Mouse (Mus musculus) CH12.LX (cell line): ENCODE measurements around the gene Mybpc3. TPM values are rescaled to one million over a fixed set of nuclear protein-coding genes. Genes with fewer than 3 reads are reported as not detected.

Experiments
- DNase-seq: peaks from one replicate; pipeline ENCODE4 v3.0.0-alpha.2; 2013; ENCODE audit errors: extremely low read depth
- H3K27ac ChIP-seq: 2 replicates; pipeline ENCODE4 v1.5.1; 2012; ENCODE audit warnings: low read depth, mild to moderate bottlenecking, control low read depth, moderate library complexity; ENCODE audit not compliant: insufficient read depth
- H3K27me3 ChIP-seq: replicated peaks from 2 replicates; pipeline ENCODE3; 2012; ENCODE audit warnings: inconsistent platforms
- H3K36me3 ChIP-seq, 2 experiments: replicated peaks in 1 of 2; 2 replicates each; pipeline versions ENCODE3 to v1.6.1; 2012; ENCODE audit warnings: inconsistent platforms in 1 of 2, low read length in 1 of 2, mild to moderate bottlenecking in 1 of 2, mixed read lengths in 1 of 2, moderate library complexity in 1 of 2; ENCODE audit not compliant: control insufficient read depth in 1 of 2, insufficient read depth in 1 of 2
- H3K4me1 ChIP-seq, 2 experiments: 2 replicates each; pipeline ENCODE4 v1.6.1; 2012; ENCODE audit warnings: inconsistent platforms in 1 of 2, moderate library complexity in 1 of 2; ENCODE audit not compliant: insufficient read depth in 2 of 2, control insufficient read depth in 1 of 2
- H3K4me2 ChIP-seq: 2 replicates; pipeline ENCODE4 v1.6.1; 2012; ENCODE audit warnings: low read depth, mild to moderate bottlenecking, control low read depth; ENCODE audit not compliant: poor library complexity, insufficient read depth, severe bottlenecking
- H3K4me3 ChIP-seq, 3 experiments: fragments of 150-350 bp in 1 of 3; sonication (generic) in 1 of 3; replicated peaks in 1 of 3; 2 replicates each; pipeline versions ENCODE3 to v1.5.1; 2011 to 2012; ENCODE audit warnings: low read depth in 2 of 3, low read length in 2 of 3, mild to moderate bottlenecking in 2 of 3, moderate library complexity in 2 of 3, control low read depth in 1 of 3, improper control_type of control experiment in 1 of 3, inconsistent platforms in 1 of 3, mixed read lengths in 1 of 3; ENCODE audit not compliant: poor library complexity in 1 of 3
- H3K79me2 ChIP-seq: replicated peaks from 2 replicates; pipeline ENCODE4 v1.6.1; 2012; ENCODE audit warnings: mild to moderate bottlenecking, moderate library complexity; ENCODE audit not compliant: control insufficient read depth, poor library complexity, insufficient read depth, severe bottlenecking; ENCODE audit errors: extremely low read depth
- H3K9ac ChIP-seq: 2 replicates; pipeline ENCODE4 v1.6.1; 2012; ENCODE audit warnings: low read depth, mild to moderate bottlenecking, control low read depth, moderate library complexity; ENCODE audit not compliant: insufficient read depth
- H3K9me3 ChIP-seq: replicated peaks from 2 replicates; pipeline ENCODE3; 2012; ENCODE audit warnings: low read length, inconsistent platforms, mixed read lengths
- BHLHE40 ChIP-seq: IDR thresholded peaks from 2 replicates; pipeline ENCODE4 v1.6.1; 2011; ENCODE audit warnings: mild to moderate bottlenecking, low read depth, low read length, improper control_type of control experiment
- CHD2 ChIP-seq: IDR thresholded peaks from 2 replicates; pipeline ENCODE4 v1.6.1; 2011; ENCODE audit warnings: low read length, improper control_type of control experiment
- JUN ChIP-seq: IDR thresholded peaks from 2 replicates; pipeline ENCODE4 v1.6.1; 2011; ENCODE audit warnings: low read depth, mild to moderate bottlenecking, low read length, improper control_type of control experiment, moderate library complexity; ENCODE audit not compliant: insufficient read depth
- JUND ChIP-seq: conservative IDR thresholded peaks from 2 replicates; pipeline ENCODE4 v1.6.1; 2011; ENCODE audit warnings: low read depth, low read length, improper control_type of control experiment
- KAT2A ChIP-seq: IDR thresholded peaks from 2 replicates; pipeline ENCODE4 v1.6.1; 2012; ENCODE audit warnings: low read length, improper control_type of control experiment, inconsistent platforms; ENCODE audit not compliant: insufficient replicate concordance
- MAX ChIP-seq: IDR thresholded peaks from 2 replicates; pipeline ENCODE4 v1.6.1; 2011; ENCODE audit warnings: low read length, improper control_type of control experiment
- MAZ ChIP-seq: IDR thresholded peaks from 2 replicates; pipeline ENCODE4 v1.6.1; 2012; ENCODE audit warnings: low read depth, mild to moderate bottlenecking, inconsistent platforms, low read length, improper control_type of control experiment, moderate library complexity
- MYC ChIP-seq: IDR thresholded peaks from 2 replicates; pipeline ENCODE4 v1.6.1; 2011; ENCODE audit warnings: low read depth, mild to moderate bottlenecking, improper control_type of control experiment, low read length
- NELFE ChIP-seq: IDR thresholded peaks from 2 replicates; pipeline ENCODE4 v1.6.1; 2011; ENCODE audit warnings: low read depth, low read length, improper control_type of control experiment
- PAX5 ChIP-seq: IDR thresholded peaks from 2 replicates; pipeline ENCODE4 v1.6.1; 2012; ENCODE audit warnings: low read length, inconsistent platforms, mixed read lengths
- POLR2A ChIP-seq: IDR thresholded peaks from 2 replicates; pipeline ENCODE4 v1.6.1; 2011; ENCODE audit warnings: low read depth, mild to moderate bottlenecking, improper control_type of control experiment, low read length
- SIN3A ChIP-seq: IDR thresholded peaks from 2 replicates; pipeline ENCODE4 v1.6.1; 2012; ENCODE audit warnings: low read length, improper control_type of control experiment, inconsistent platforms
- TBP ChIP-seq: conservative IDR thresholded peaks from 2 replicates; pipeline ENCODE4 v1.6.1; 2011; ENCODE audit warnings: low read depth, low read length, improper control_type of control experiment
- TCF12 ChIP-seq: IDR thresholded peaks from 2 replicates; pipeline ENCODE4 v1.6.1; 2014; ENCODE audit warnings: low read depth, mild to moderate bottlenecking, inconsistent platforms, low read length, improper control_type of control experiment
- USF1 ChIP-seq: IDR thresholded peaks from 2 replicates; pipeline ENCODE4 v1.6.1; 2014; ENCODE audit warnings: low read depth, mild to moderate bottlenecking, inconsistent platforms, low read length, improper control_type of control experiment
- ZC3H11A ChIP-seq: IDR thresholded peaks from 2 replicates; pipeline ENCODE4 v1.6.1; 2012; ENCODE audit warnings: low read depth, mild to moderate bottlenecking, inconsistent platforms, low read length, improper control_type of control experiment
- ZKSCAN1 ChIP-seq: IDR thresholded peaks from 2 replicates; pipeline ENCODE4 v1.6.1; 2012; ENCODE audit warnings: low read depth, inconsistent platforms, low read length, improper control_type of control experiment, borderline replicate concordance
- dilution Hi-C: fragments of 300-500 bp; cut with MboI; formaldehyde crosslinking; loops from 2 replicates; pipeline ENCODE4 v1.14.3; 2020; ENCODE audit warnings: low sequenced_read_pairs; ENCODE audit not compliant: extremely low pct_unique_long_range_greater_than_20kb, extremely low pct_ligation_motif_present
- in situ Hi-C: fragments of 300-500 bp; cut with MboI; formaldehyde crosslinking; loops from 3 replicates; pipeline ENCODE4 v1.14.3; 2019; ENCODE audit warnings: low sequenced_read_pairs, low pct_ligation_motif_present, low pct_unique_long_range_greater_than_20kb, mixed read lengths
- polyA plus RNA-seq: library from polyadenylated mRNA; unstranded; fragments of >175 nt; gene quantifications from 2 replicates; pipeline ENCODE4 v1.2.1, GENCODE M21; 2012; ENCODE audit warnings: low read depth; ENCODE audit not compliant: insufficient read length
- total RNA-seq, 2 experiments: library from RNA; depleted of rRNA; stranded (reverse); fragments of 300-350 nt in 1 of 2; fragments of >200 nt in 1 of 2; gene quantifications; 2 replicates each; pipeline ENCODE4 v1.2.3; 2012 to 2014

The Mybpc3 gene
- total and polyA plus RNA-seq, 3 experiments = 0.04 to 0.27 (median 0.07) TPM

DNA sequence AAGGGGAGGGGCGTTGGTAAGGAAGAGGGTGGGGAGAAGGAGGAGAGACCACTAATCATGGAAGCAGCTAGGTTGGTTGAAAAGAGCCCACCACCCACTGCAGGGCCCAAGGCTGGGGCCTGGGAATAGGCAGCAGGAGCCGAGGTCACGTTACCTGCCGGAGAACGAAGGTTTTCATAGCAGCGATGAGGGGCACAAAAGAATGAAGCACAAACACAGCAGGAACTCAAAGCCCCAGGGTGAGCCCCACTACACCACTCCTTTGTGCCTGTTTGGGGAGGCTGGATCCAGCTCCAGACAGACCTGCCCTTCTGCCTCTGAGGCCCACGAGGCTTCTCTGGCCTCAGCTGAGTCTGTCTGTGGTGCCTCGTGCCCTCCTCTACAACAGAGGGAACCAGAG lies 21.8 kb downstream of the Mybpc3 start:
- Histone ChIP-seq H3K4me1 (peaks cover 10 to 35% of the 10 kb centered on the region in 2 experiments), H3K36me3 (peaks cover 74 to 95% of the 10 kb centered on the region in 2 experiments), H3K79me2 (no peaks in the 10 kb centered on the region), H3K4me3 (no peak overlapping the region), H3K4me2 (no peak overlapping the region), H3K27me3 (no peaks in the 10 kb centered on the region), H3K9ac (no peak overlapping the region), H3K27ac (no peak overlapping the region), H3K9me3 (no peaks in the 10 kb centered on the region)
- DNase-seq = no peak
- dilution Hi-C loops (no loop called here), in situ Hi-C loops (no loop called here)
- no peak for TF ChIP-seq MAX
- TF ChIP-seq MYC = no peak
- TF ChIP-seq TCF12 = no peak
- TF ChIP-seq ZC3H11A = no peak
- no peak for TF ChIP-seq PAX5
- TF ChIP-seq BHLHE40 = no peak
- TF ChIP-seq JUN = no peak
- no peak for TF ChIP-seq NELFE
- no peak for TF ChIP-seq TBP
- no peak for TF ChIP-seq JUND
- no peak for TF ChIP-seq MAZ

DNA sequence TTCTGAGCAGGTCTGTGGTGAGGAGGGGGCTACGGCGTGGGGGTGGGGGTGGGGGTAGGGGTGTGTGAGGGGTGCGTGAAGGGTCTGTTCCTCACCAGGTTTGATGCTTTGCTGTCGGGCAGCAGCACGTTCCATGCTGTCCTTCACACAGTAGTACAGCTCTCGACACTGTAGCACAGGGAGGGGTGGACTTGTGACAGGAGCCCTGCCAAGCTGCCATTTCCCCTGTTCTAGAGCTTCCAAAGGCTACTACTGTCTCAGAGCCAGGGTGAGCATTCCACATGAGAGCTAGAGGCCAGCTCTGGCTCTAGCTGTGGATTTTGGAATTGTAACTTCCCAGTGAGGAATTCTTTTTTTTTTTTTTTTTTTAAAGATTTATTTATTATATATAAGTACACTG lies 25.0 kb downstream of the Mybpc3 start:
- Histone ChIP-seq H3K4me2 (no peak overlapping the region), H3K4me3 (no peak overlapping the region), H3K36me3 (peaks cover 65 to 81% of the 10 kb centered on the region in 2 experiments), H3K27ac (no peak overlapping the region), H3K79me2 (no peaks in the 10 kb centered on the region), H3K4me1 (peaks cover 2 to 16% of the 10 kb centered on the region in 2 experiments; a peak in 3 of 4 replicates), H3K9me3 (no peaks in the 10 kb centered on the region), H3K9ac (no peak overlapping the region), H3K27me3 (no peaks in the 10 kb centered on the region)
- no peak for DNase-seq
- dilution Hi-C loops (no loop called here), in situ Hi-C loops (no loop called here)
- TF ChIP-seq CHD2 = no peak
- TF ChIP-seq KAT2A = no peak
- TF ChIP-seq USF1 = no peak
- no peak for TF ChIP-seq ZKSCAN1
- TF ChIP-seq BHLHE40 = no peak
- no peak for TF ChIP-seq PAX5
- no peak for TF ChIP-seq POLR2A
- TF ChIP-seq SIN3A = no peak
- TF ChIP-seq MAZ = no peak
- no peak for TF ChIP-seq MYC
